Mouse (Mus musculus): ENCODE results near the gene Trhr2.

DNA sequence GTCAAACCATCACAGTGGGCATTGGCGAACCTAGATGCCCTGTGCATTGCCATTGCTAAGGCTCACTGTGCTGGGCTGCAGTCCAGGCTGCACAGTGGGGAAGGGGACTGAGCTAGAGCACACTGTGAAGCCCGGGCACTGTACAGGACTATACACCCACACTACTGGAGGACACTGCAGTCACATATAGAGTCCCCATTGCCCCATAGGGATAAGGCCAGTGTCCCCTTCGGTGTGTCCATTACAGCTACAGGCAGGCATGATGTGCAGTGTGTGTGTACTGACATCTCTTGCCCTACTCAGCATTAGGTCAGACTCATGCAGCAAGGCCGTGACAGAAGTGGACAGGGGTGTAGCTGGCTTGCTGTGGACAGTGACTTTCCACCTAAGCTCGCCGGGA is 18.8 kb downstream of the Trhr2 start:
- TF ChIP-seq CTCF (IDR thresholded peaks at IDR 0.05; ENCODE audit: borderline replicate concordance, extremely low read depth, insufficient read depth, insufficient read length) (no peak), POLR2A (IDR thresholded peaks at IDR 0.05; ENCODE audit: borderline replicate concordance, extremely low read depth, insufficient read depth, insufficient read length, poor library complexity, severe bottlenecking) (no peak)
